Comparison of ENCODE assay signal across 7 mouse cellular contexts in genomic region chr3:88409741-88410644, GRCm38 (mm10). TPM values are rescaled to one million over a fixed set of nuclear protein-coding genes. Genes with fewer than 3 reads are reported as not detected.
DNase-seq lines count a peak whose midpoint lies in the region; ATAC-seq lines count a peak whose summit lies in the region.

Pmf1 (minus strand) TSS chr3:88410331.

- H3K27me3 ChIP-seq in embryonic facial prominence, embryonic 11.5 days (ENCODE audit: control insufficient read depth, insufficient read depth, low read length), result no peaks in the 10 kb centered on the region
- no peaks in the 10 kb centered on the region for H3K27me3 ChIP-seq in limb, embryonic 10.5 days (ENCODE audit: low read depth, poor library complexity, severe bottlenecking)
- no peaks in the 10 kb centered on the region for H3K27me3 ChIP-seq in midbrain, embryonic 13.5 days

- peak; percentile 96 for DNase-seq in adrenal gland, postnatal 14 days
- peak; percentile 91 for DNase-seq in embryonic facial prominence, embryonic 11.5 days (ENCODE audit: low spot score)
- peak; percentile 94 for DNase-seq in kidney, adult 11 months
- DNase-seq in limb, embryonic 10.5 days (ENCODE audit: low spot score), result peak; percentile 94
- peak; percentile 89 for DNase-seq in spleen, adult 12 weeks (ENCODE audit: low spot score)

- H3K36me3 ChIP-seq in embryonic facial prominence, embryonic 11.5 days (replicated peaks; ENCODE audit: control insufficient read depth, insufficient read depth, low read depth, low read length), result no peaks in the 10 kb centered on the region
- peaks cover 54% of the 10 kb centered on the region for H3K36me3 ChIP-seq in limb, embryonic 10.5 days
- peaks cover 36% of the 10 kb centered on the region for H3K36me3 ChIP-seq in midbrain, embryonic 13.5 days

- peak within 1 kb of the TSS; percentile 89 for H3K9ac ChIP-seq in embryonic facial prominence, embryonic 11.5 days (replicated peaks; ENCODE audit: low read length)
- H3K9ac ChIP-seq in midbrain, embryonic 13.5 days (replicated peaks), result peak within 1 kb of the TSS; percentile 83

- H3K4me1 ChIP-seq in embryonic facial prominence, embryonic 11.5 days (ENCODE audit: control insufficient read depth, insufficient read depth, low read length), result no peaks in the 10 kb centered on the region
- H3K4me1 ChIP-seq in limb, embryonic 10.5 days, result peaks cover 37% of the 10 kb centered on the region
- H3K4me1 ChIP-seq in midbrain, embryonic 13.5 days (replicated peaks), result peaks cover 26% of the 10 kb centered on the region

- peak; percentile 89 for ATAC-seq in embryonic facial prominence, embryonic 11.5 days (replicated peaks; ENCODE audit: insufficient number of reproducible peaks, low FRiP score, low TSS enrichment, low read depth)
- ATAC-seq in granulocyte monocyte progenitor cell, adult 5-6 weeks (replicated peaks; ENCODE audit: poor library complexity, severe bottlenecking), result peak; percentile 85
- ATAC-seq in midbrain, embryonic 13.5 days, result peak; percentile 92

- WGBS in embryonic facial prominence, embryonic 11.5 days, result 0% methylated on average over 54 of the region's 54 CpGs
- WGBS in limb, embryonic 10.5 days, result under 1% methylated on average over 54 of the region's 54 CpGs
- WGBS in midbrain, embryonic 13.5 days, result under 1% methylated on average over 54 of the region's 54 CpGs

- H3K4me3 ChIP-seq in embryonic facial prominence, embryonic 11.5 days (ENCODE audit: low read depth, low read length), result peak within 1 kb of the TSS; percentile 72
- H3K4me3 ChIP-seq in limb, embryonic 10.5 days, result peak within 1 kb of the TSS; percentile 68
- H3K4me3 ChIP-seq in midbrain, embryonic 13.5 days (replicated peaks), result peak within 1 kb of the TSS; percentile 71

- peak within 1 kb of the TSS; percentile 71 for H3K4me2 ChIP-seq in embryonic facial prominence, embryonic 11.5 days (ENCODE audit: low read depth, low read length)
- peak within 1 kb of the TSS; percentile 75 for H3K4me2 ChIP-seq in midbrain, embryonic 13.5 days (replicated peaks)

- peak within 1 kb of the TSS; percentile 93 for H3K27ac ChIP-seq in embryonic facial prominence, embryonic 11.5 days (replicated peaks; ENCODE audit: low read depth, low read length)
- peak within 1 kb of the TSS; percentile 98 for H3K27ac ChIP-seq in limb, embryonic 10.5 days
- H3K27ac ChIP-seq in midbrain, embryonic 13.5 days, result peak within 1 kb of the TSS; percentile 88

- H3K9me3 ChIP-seq in embryonic facial prominence, embryonic 11.5 days (replicated peaks; ENCODE audit: control insufficient read depth, low read length), result no peaks in the 10 kb centered on the region
- no peaks in the 10 kb centered on the region for H3K9me3 ChIP-seq in limb, embryonic 10.5 days (replicated peaks)
- H3K9me3 ChIP-seq in midbrain, embryonic 13.5 days, result no peaks in the 10 kb centered on the region

RNA-seq across cellular contexts. Expression of gene Pmf1, which starts in this region (rescaled TPM):
- 57.0 and 58.2 TPM in 2 replicates for total RNA-seq in adrenal gland, postnatal 14 days (2021)
- 157 and 161 TPM in 2 replicates for polyA plus RNA-seq in embryonic facial prominence, embryonic 11.5 days (2014; fragmentation: Nextera tagmentation; extraction: Ambion mirVana)
- 115 and 122 TPM in 2 replicates for total RNA-seq in granulocyte monocyte progenitor cell, adult 5-6 weeks (2014; fragmentation: Nextera tagmentation)
- 128 and 141 TPM in 2 replicates for total RNA-seq in granulocyte monocyte progenitor cell, adult 5-6 weeks (2017)
- 197 and 220 TPM in 2 replicates for polyA plus RNA-seq in limb, embryonic 10.5 days (2016; fragmentation: Nextera tagmentation; extraction: Ambion mirVana)
- polyA plus RNA-seq in midbrain, embryonic 13.5 days (2015; fragmentation: Nextera tagmentation; extraction: Ambion mirVana), result 51.7 and 56.8 TPM in 2 replicates

Comparison
In these comparisons a context has a peak if more than half of its experiments do, and no peak if none do; other contexts are left out.
1. Peak in every context shown above with its lines: DNase-seq, ATAC-seq, H3K4me3 ChIP-seq and H3K27ac ChIP-seq.